Comparison of ENCODE assay signal across 9 mouse cellular contexts in genomic region chr1:171375646-171376097, GRCm38 (mm10). TPM values are rescaled to one million over a fixed set of nuclear protein-coding genes. Genes with fewer than 3 reads are reported as not detected.
DNase-seq lines count a peak whose midpoint lies in the region; ATAC-seq lines count a peak whose summit lies in the region.
"Had no signal": no experiment of that assay in that cellular context is flagged by ENCODE, and none has a peak within 500 bp of the region (broad histone marks: within the 10 kb centered on the region; RNA-seq: fewer than 3 reads in every experiment).

No protein-coding gene starts in this region.

- H3K36me3 ChIP-seq in midbrain, embryonic 10.5 days = no peaks in the 10 kb centered on the region
- H3K36me3 ChIP-seq in midbrain, embryonic 15.5 days (replicated peaks) = no peaks in the 10 kb centered on the region

- no peaks in the 10 kb centered on the region for H3K9me3 ChIP-seq in midbrain, embryonic 10.5 days (replicated peaks)
- H3K9me3 ChIP-seq in midbrain, embryonic 15.5 days = no peaks in the 10 kb centered on the region

- no peak overlapping the region for H3K9ac ChIP-seq in midbrain, embryonic 15.5 days

- ATAC-seq in midbrain, embryonic 15.5 days (replicated peaks) = no peak
- ATAC-seq: inflammation-experienced regulatory T-cells, adult 6 months had no signal

- no peak for DNase-seq in midbrain, embryonic 10.5 days (ENCODE audit: low spot score)
- peak; percentile 47 for DNase-seq in fibroblast of lung, adult 2 months (ENCODE audit: low read depth)
- peak; percentile 76 for DNase-seq in lung, postnatal 14 days
- DNase-seq in urinary bladder, postnatal 25 days (ENCODE audit: low spot score) = peak; percentile 82
- DNase-seq in right cerebral cortex, postnatal 25 days = no peak
- no peak for DNase-seq in Muller cell, postnatal 12 days (ENCODE audit: inconsistent ontology term)
- DNase-seq: heart, adult 11 months had no signal

- WGBS in midbrain, embryonic 10.5 days = 50% methylated on average over 9 of the region's 9 CpGs
- 46% methylated on average over 9 of the region's 9 CpGs for WGBS in midbrain, embryonic 15.5 days

- peaks cover 39% of the 10 kb centered on the region for H3K4me1 ChIP-seq in midbrain, embryonic 10.5 days
- H3K4me1 ChIP-seq in midbrain, embryonic 15.5 days = peaks cover 4% of the 10 kb centered on the region; the same call in 1 of the 2 replicates

- H3K4me3 ChIP-seq in midbrain, embryonic 10.5 days = no peak overlapping the region
- no peak overlapping the region for H3K4me3 ChIP-seq in midbrain, embryonic 15.5 days

- H3K27me3 ChIP-seq in midbrain, embryonic 10.5 days (ENCODE audit: low read depth, poor library complexity, severe bottlenecking) = peaks cover 48% of the 10 kb centered on the region
- no peaks in the 10 kb centered on the region for H3K27me3 ChIP-seq in midbrain, embryonic 15.5 days (replicated peaks)

- peak overlapping the region; percentile 49 for H3K27ac ChIP-seq in midbrain, embryonic 10.5 days (replicated peaks)
- no peak overlapping the region for H3K27ac ChIP-seq in midbrain, embryonic 15.5 days

- H3K4me2 ChIP-seq in midbrain, embryonic 15.5 days = no peak overlapping the region

RNA-seq across cellular contexts. Expression of gene Nectin4, which starts 5.8 kb away (rescaled TPM):
- polyA plus RNA-seq in midbrain, embryonic 10.5 days (2016; fragmentation: Nextera tagmentation; extraction: Ambion mirVana) = 0.60 and 1.2 TPM in 2 replicates
- 3.1 and 3.6 TPM in 2 replicates for polyA plus RNA-seq in midbrain, embryonic 15.5 days (2015; fragmentation: Nextera tagmentation; extraction: Ambion mirVana)

RNA-seq across cellular contexts. Expression of gene Arhgap30, which starts 13.1 kb away (rescaled TPM):
- polyA plus RNA-seq in midbrain, embryonic 10.5 days (2016; fragmentation: Nextera tagmentation; extraction: Ambion mirVana) = 0.69 and 0.87 TPM in 2 replicates
- 0.66 and 0.87 TPM in 2 replicates for polyA plus RNA-seq in midbrain, embryonic 15.5 days (2015; fragmentation: Nextera tagmentation; extraction: Ambion mirVana)

RNA-seq across cellular contexts. Expression of gene Klhdc9, which starts 15.1 kb away (rescaled TPM):
- 1.8 and 2.3 TPM in 2 replicates for polyA plus RNA-seq in midbrain, embryonic 10.5 days (2016; fragmentation: Nextera tagmentation; extraction: Ambion mirVana)
- 3.3 and 4.5 TPM in 2 replicates for polyA plus RNA-seq in midbrain, embryonic 15.5 days (2015; fragmentation: Nextera tagmentation; extraction: Ambion mirVana)

RNA-seq across cellular contexts. Expression of gene Pfdn2, which starts 30.2 kb away (rescaled TPM):
- polyA plus RNA-seq in midbrain, embryonic 10.5 days (2016; fragmentation: Nextera tagmentation; extraction: Ambion mirVana) = 146 and 155 TPM in 2 replicates
- polyA plus RNA-seq in midbrain, embryonic 15.5 days (2015; fragmentation: Nextera tagmentation; extraction: Ambion mirVana) = 146 and 150 TPM in 2 replicates

RNA-seq across cellular contexts. Expression of gene Nit1, which starts 30.2 kb away (rescaled TPM):
- 39.4 and 43.5 TPM in 2 replicates for polyA plus RNA-seq in midbrain, embryonic 10.5 days (2016; fragmentation: Nextera tagmentation; extraction: Ambion mirVana)
- 52.2 and 54.2 TPM in 2 replicates for polyA plus RNA-seq in midbrain, embryonic 15.5 days (2015; fragmentation: Nextera tagmentation; extraction: Ambion mirVana)

Comparison
In these comparisons a context has a peak if more than half of its experiments do, and no peak if none do; other contexts are left out.
1. DNase-seq: peak in fibroblast of lung, adult 2 months (single experiment), lung, postnatal 14 days (single experiment) and urinary bladder, postnatal 25 days (single experiment); none in midbrain, embryonic 10.5 days (single experiment), right cerebral cortex, postnatal 25 days (single experiment) and Muller cell, postnatal 12 days (single experiment).